Mouse (Mus musculus) megakaryocyte progenitor cell, adult 5-6 weeks (primary cell): ENCODE measurements around the gene N4bp2l1. TPM values are rescaled to one million over a fixed set of nuclear protein-coding genes. Genes with fewer than 3 reads are reported as not detected.
"Not testable (repeated sequence)": the region's sequence is repeated elsewhere in the genome, so short reads cannot be mapped to it uniquely, and the experiment has no call there.

Source experiments
- ATAC-seq: replicated peaks from 2 replicates; pipeline ENCODE4 v1.8.0; 2016; ENCODE audit warnings: mild to moderate bottlenecking, moderate TSS enrichment, inconsistent platforms; ENCODE audit not compliant: poor library complexity
- total RNA-seq, 2 experiments: library from RNA; stranded (forward) in 1 of 2; stranded (reverse) in 1 of 2; fragments of 157-497, 149-512 nt in 1 of 2; fragments of 200-1000 nt in 1 of 2; gene quantifications; 2 replicates each; pipeline versions ENCODE4 v1.2.3 to v1.2.4; 2015 to 2017

Gene N4bp2l1
- total RNA-seq (2015) (22.3 and 28.9 TPM in 2 replicates), total RNA-seq (2017) (27.4 and 27.6 TPM in 2 replicates)

DNA sequence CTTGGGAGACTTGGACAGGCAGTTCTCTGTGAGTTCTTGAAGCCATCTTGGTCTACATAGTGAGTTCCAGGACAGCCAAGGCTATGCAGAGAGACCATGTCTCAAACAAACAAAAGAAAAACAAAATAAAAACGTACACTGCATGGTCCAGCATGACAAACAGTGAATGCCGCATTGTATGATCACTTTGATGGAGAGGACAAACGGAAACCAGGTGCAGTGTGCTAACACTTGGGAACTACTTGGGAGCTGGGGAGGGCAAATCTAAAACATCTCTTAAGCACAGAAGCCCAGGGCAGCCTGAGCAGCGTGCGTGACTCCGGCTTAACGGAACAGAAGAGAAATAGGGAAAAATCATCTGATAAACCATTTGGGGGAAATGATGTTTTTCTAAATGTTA lies at the start of gene N4bp2l1:
Gene N4bp2l1 (minus strand): TSS at position 101 of the 400 bp plus-strand sequence.
- ATAC-seq = no peak

- peak; percentile 57 for ATAC-seq
Measured at GRCm38 (mm10) chr5:150644926-150645325, 47.9 kb upstream of the N4bp2l1 start.

GRCm38 (mm10) chr5:150643390-150643789 lies 46.4 kb upstream of the N4bp2l1 start:
- not testable (repeated sequence) for ATAC-seq

DNA sequence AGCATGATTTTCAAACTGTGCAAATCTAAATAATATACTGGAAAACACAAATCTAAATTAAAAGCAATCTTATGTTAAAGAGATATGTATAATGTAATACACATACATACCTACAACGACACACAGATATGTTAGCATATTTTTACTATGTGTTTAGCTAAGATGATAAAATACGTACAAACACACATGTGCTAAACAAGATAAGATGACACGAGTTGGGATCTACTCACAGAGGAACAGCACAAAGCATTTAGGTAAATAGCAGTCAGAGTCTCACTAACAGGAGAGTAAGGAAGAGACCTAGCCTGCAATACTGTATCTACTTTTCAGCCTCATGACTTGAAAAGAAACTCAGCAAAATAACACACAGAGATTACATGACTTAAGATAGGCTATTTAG lies 44.5 kb upstream of the N4bp2l1 start:
- peak; percentile 80 for ATAC-seq

DNA sequence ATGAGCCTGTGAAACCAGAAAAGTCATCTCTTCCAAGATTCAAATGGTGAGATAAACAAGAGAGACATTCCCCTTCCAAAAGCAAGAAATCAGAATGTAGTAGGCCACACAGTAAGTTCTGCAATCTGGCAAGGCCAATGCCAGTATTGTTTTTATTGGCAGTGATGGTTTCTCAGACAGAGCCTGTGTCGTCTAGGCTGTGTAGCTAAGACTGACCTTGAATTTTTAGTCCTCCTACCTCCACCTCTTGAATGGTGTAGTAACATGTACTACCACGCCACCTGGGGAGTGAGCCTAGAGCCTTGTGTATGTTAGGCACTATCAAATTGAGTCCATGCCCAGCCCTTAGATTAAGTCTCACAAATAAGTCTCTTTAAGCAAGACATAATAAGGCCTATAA lies 32.7 kb upstream of the N4bp2l1 start:
- ATAC-seq = no peak

DNA sequence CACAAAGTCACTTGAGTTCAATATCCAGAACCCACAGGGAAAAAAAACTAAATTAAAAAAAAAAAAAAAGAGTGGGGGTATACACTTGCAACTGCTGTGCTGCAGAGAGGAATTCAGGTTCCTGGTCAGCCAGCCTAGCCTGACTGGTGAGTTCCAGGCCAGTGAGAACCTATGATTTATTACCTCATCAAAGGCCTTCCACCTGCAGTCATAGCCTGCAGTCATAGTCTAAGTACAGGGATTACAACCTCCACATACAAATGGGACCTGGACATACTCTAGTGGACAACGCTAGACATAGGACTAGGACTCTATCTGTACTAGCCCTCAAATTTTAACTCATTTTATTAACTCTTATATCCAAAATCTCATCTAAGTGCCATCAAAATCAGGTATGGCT lies 32.3 kb upstream of the N4bp2l1 start:
- ATAC-seq = no peak

- ATAC-seq = no peak
Measured at GRCm38 (mm10) chr5:150625528-150625927, 28.5 kb upstream of the N4bp2l1 start.

GRCm38 (mm10) chr5:150622792-150623191 lies 25.8 kb upstream of the N4bp2l1 start:
- ATAC-seq = no peak

DNA sequence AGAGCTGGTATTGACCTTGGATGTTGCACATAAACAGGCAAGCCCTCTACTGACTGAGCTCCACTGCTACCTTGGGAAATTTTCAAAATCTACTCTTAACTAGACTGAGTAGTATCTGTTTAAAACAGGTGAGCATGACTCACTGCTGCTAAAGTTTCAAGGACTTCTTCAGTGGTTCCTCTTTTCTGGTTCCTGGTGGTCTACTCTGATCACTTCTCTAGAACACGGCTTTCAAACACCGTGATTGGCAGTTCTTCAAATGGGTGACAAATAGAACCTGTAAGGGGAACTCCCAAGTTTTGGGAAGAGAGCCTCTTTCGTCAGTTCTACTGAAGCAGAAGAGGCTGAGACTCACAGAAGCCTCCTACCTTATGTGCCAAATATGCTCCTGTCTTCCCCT lies 24.6 kb upstream of the N4bp2l1 start:
- peak; percentile 78 for ATAC-seq

DNA sequence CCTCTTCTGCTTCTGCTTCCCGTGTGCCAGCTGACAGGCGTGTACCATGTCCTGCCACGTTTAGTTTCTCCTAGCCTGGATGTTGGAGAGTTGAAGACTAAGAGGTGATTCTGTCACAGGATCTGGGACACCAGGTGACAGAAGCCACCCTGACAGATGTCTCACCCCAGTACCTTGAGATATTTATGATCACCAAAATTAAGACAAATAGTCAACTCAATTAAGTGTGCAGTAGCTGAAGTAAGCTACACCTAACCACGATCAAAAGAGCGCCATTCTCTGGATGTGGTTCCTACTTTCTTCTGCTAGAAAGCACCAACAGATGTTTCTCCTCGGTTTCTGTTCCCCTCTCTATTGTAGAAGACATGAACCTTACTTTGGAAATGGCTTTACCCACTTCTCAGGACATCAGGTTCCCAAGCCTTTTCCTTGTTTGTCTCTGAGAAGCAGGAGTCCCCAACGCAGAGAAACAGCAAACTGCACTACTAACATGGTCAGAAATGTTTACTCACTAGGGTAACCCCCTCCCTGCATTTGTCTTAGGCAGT lies 23.7 kb upstream of the N4bp2l1 start:
- ATAC-seq = peak; percentile 40

GRCm38 (mm10) chr5:150618599-150619355 lies 21.8 kb upstream of the N4bp2l1 start:
- no peak for ATAC-seq

GRCm38 (mm10) chr5:150616731-150617130 lies 19.7 kb upstream of the N4bp2l1 start:
- ATAC-seq = no peak

DNA sequence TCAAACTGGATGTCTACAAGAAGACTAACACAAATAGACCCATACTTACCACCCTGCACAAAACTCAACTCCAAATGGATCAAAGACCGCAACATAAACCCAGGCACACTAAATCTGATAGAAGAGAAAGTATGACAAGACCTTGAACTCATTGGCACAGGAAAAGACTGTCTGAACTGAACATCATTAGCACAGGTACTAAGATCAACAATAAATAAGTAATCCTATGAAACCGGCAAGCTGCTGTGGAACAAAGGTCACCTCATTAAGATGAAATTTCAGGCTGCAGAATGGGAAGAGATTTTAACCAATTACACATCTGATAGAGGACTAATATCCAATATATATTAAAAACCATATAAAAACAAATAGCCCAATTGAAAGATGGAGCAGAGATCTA lies 19.2 kb upstream of the N4bp2l1 start:
- ATAC-seq = no peak

GRCm38 (mm10) chr5:150614054-150614453 lies 17.1 kb upstream of the N4bp2l1 start:
- no peak for ATAC-seq

GRCm38 (mm10) chr5:150611697-150612096 lies 14.7 kb upstream of the N4bp2l1 start:
- ATAC-seq = peak; percentile 88

GRCm38 (mm10) chr5:150611136-150611535 lies 14.1 kb upstream of the N4bp2l1 start:
- no peak for ATAC-seq

DNA sequence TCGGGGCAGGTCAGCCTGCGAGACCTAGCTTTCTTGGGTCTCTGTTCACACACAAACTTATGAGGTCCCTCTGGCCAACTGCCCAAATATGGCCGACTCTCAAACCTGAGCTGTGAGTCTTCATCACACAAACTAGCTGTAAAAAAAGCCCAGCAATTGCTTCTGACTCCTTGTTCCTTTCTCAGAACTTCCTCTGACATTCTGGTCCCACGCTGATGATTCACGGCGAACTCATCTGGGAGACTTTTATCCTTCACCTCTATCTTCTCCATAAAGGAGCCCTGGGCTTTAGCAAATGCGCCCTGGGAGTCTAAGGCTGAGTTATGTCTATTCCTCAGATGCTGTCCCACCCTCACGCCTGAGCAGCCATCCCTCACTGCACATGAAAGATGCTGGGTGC lies 10.6 kb upstream of the N4bp2l1 start:
- no peak for ATAC-seq

DNA sequence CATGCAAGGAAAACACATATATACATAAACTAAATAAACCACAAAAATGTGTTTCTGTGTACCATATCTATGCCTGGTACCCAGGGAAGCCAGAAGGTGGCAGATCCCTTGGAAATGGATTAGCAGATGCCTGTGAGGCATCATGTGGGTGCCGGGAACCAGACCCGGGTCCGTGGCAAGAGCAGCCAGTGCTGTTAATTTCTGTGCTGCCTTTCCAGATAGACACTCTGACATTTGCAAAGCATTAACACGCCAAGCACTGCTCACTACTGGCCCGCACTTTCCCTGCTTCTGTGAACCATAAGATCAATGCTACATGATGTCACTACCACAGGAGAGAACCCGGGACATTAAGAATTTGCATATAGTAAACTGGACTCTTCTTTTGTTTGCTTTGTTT lies 9.1 kb upstream of the N4bp2l1 start:
- no peak for ATAC-seq

DNA sequence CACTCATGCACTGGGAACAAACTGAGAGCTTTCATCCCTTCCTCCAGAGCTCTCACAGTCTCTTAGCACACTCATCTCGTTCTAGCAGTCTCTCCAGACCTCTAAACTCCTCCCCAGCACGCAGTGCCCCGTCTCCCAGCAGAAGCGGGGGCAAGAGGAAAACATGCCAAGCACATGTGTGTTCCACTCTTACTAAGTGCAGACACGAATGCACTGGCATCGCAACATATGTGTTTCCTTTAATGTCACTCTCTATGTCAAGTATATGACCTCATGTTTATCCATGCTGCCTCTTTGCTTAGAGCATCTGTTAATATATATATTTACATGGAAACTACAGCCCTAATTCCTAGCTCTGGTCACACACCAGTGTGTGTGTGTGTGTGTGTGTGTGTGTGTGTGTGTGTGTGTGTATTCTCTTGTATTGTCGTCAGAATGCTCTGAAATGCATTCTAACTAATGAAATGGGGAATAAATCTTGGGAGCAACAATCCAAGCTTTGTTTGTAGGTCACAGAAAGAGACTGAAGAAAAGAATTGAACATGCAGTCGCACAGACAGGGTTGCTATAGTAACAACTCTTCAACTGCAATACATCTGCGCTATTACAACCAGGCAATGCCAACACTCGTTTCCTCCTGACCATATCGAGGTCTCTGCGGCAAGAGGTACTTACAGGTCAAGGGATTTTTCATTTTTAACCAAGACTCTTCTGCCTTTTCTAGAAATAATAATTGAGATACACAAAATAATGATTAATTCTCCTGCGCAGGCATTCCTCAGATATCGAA lies 4.6 kb upstream of the N4bp2l1 start:
- ATAC-seq = no peak

GRCm38 (mm10) chr5:150600554-150601440 lies 3.8 kb upstream of the N4bp2l1 start:
- ATAC-seq = peak; percentile 38
